Mouse (Mus musculus) CD4-positive, CD25-positive, alpha-beta regulatory T cell, adult 2 months (primary cell): ENCODE data around the gene Tmem175.

Source experiments
- DNase-seq: peaks from one replicate; pipeline ENCODE4 v3.0.0-alpha.2; 2012; ENCODE audit warnings: low read depth, low spot score

The Tmem175 gene

DNA sequence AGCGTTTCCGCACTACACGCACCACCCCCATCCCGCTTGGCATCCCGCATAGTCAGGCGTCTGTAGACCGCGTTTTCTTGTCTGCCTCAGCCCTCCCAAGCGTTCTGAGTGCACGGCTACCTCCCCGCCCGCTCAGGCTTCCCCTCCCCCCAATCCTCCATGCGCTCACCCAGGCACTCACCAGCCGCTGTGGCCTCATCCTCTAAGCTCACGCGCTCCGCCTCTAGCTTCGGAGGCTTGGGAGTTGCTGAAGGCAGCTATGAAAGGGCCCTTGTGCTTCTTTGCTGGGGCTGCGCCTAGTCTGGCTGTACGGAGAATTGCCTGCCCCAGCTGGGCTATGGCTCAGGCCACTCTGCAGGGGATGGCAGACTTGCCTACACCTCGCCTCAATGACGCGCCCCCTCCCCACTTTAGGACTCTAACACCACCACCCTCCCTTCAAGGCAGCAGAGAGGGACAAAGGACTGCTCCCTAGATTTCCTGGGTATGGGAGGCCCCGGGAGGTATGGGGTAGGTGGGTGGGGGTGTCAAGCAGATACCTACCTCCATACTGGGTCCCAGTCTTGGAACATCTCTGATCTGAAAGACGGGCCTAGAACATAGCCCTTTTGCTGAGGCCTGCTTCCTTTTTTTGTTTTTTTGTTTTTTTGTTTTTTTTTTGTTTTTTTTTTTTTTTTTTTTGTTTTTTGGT, 48.2 kb downstream of the Tmem175 start:
- DNase-seq: no peak

DNA sequence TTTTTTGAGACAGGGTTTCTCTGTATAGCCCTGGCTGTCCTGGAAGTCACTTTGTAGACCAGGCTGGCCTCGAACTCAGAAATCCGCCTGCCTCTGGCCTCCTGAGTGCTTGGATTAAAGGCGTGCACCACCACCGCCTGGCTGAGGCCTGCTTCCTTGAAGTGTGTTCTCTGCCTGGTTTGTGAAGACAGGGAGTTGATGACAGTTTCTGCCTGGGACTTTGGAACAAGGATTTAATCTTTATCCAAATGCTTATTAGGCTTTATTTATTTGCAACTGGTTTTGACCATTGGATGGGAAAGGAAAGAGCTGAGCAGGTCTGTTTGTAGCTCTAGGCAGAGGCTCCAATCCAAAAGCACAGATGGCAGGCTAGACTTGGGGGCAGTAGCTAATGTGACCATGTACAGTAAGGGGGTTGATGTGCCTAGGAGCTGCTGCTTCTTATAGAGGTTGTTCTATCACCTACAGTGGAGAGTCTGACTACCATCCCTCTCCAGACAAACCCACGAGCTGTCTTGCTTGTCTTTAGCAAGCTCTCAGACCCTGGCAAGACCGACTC, 48.8 kb downstream of the Tmem175 start:
- no peak for DNase-seq

DNA sequence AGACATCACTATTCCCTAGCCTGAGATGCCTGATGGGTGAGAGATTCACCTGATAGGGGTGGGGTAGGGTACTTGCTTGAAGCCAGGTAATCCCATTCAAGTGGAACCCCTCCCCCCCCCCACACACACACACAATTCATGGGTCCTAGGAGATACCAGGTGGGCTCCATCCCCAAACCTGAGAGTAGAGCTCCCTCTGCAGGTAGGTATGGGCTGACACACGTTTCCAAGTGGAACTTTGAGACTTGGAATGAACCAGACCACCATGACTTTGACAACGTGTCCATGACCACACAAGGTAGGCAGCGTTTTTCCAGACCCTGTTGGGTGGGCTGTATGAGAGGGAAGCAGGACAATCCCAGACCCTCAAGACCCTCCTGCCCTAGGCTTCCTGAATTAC, 50.3 kb downstream of the Tmem175 start:
- DNase-seq: peak; percentile 30

DNA sequence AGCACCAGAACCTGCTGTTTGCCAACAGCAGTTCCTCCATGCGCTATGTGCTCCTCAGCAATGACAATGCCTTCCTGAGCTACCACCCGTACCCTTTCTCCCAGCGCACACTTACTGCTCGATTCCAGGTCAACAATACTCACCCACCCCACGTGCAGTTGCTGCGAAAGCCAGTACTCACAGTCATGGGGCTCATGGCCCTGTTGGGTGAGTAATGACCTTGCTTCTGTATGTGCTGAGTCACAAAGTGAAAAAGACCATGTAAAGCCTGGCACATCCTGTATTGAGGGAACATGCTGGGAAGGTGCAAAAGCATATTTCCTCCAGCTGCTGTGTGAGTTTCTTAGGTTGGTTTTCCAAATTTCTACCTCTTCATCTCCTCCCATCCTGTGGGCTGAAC, 51.3 kb downstream of the Tmem175 start:
- DNase-seq: no peak

DNA sequence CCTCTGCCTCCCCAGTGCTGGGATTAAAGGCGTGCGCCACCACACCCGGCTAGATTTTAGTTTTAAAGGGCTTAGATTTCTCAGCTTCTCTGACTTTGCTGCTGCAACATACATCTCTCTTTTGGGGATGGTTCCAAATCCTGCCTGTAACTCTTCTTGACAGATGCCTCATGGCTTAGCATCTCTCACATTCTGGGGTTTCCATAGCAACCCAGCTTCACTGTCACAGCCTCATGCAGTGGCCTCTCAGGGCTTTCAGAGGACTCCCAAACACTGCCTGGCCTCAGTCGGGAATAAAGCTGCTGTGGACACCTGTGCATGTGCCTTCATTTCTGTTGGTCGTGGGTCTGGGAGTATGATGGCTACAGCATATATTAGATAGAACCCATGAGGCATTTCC, 59.5 kb downstream of the Tmem175 start:
- no peak for DNase-seq

DNA sequence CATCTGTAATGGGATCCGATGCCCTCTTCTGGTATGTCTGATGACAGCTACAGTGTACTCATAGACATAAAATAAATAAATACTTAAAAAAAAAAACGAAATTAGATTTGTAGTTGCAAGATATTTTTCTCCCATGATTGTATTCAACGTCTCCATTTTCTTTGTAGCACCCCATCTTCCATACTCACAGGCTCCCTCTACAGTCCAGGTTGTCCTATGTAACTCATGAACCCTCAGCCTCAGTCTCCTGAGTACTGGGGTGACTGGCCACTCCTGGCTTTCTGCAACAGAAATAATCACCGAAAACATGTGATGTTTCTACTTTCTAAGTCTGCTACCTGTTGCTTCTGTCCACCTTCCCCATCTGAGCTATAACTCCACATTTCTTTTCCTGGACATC, 61.6 kb downstream of the Tmem175 start:
- peak; percentile 60 for DNase-seq

DNA sequence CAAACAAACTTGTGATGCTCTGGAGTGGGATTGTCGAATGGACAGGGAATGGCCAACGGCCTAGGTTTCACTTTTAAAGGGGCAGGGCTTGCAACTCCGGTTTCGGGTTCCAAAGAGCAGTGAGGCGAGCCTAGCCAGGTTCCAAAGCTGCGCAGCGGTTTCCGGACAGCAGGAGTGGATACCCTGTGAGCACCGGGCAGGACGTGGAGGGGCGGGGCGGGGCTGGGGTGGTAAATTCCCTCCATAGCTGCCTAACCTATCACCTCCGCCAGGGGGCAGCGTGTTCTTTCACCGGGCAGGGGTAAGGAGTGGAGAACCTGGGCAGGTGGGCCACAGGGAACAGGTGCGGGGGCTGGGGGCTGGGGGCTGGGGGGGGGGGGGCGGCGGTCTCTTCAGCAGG, 62.7 kb downstream of the Tmem175 start, which contains the start of gene Fgfrl1:
Gene Fgfrl1 (plus strand): TSS at position 112 of the 400 bp plus-strand sequence.
- DNase-seq: peak; percentile 87

DNA sequence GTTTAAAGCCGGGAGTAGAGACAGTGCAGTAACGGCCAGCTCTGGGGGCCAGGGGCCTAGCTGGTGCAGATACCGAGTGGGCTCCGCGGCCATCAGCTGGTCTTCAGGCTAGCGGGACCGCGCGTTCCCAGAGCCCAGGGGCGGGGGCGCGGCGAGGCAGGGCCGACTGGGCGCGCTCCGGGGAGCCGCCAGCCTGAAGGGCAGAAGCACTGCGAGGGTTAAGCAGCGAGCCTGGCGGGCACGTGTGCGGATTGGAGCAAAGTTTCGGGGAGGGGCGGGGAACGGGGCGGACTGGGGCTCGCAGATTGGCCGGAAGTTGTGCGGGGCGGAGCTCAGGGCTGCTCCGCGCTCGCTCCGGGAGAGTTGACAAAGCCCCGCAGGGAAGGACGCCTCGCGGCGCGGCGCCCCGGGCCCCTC, 64.3 kb downstream of the Tmem175 start:
- peak; percentile 95 for DNase-seq

DNA sequence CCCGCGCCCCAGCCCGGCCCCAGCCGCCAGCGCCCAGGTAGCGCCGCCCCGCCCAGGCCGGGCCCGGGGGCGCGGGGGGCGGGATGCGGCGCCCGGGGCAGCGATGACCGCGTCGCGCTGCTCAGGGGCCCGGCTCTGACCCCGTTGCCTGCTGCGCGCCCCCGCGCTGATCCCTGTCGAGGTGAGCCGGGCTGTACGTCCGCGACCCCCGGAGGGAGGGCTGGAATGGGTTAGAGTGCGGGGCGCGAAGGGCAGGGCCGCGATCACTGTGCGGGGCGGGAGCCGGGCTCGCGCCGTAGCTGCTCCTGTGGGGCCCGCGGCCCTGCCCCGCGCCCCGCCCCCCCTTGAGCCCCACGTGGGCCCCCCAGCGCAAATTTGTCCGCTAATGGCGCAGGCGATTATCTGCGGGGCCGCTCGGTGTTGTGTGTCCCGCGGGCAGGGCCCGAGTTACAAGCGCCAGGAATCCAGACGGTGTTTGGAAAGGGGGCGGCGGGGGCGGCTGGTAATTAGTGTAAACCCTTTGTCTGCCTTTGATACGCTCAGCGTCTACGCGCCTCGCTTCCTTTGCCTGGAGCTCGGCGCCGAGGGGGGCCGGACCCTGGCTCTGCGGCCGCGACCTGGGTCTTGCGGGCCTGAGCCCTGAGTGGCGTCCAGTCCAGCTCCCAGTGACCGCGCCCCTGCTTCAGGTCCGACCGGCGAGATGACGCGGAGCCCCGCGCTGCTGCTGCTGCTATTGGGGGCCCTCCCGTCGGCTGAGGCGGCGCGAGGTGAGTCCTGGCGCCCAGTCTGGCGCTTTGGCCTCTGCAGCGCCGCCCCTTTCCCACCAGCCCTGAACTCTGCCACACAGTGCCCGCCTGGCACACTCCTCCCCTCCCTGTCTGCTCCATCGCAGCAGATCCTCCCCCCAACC, 65.0 kb downstream of the Tmem175 start:
- peak; percentile 47 for DNase-seq

DNA sequence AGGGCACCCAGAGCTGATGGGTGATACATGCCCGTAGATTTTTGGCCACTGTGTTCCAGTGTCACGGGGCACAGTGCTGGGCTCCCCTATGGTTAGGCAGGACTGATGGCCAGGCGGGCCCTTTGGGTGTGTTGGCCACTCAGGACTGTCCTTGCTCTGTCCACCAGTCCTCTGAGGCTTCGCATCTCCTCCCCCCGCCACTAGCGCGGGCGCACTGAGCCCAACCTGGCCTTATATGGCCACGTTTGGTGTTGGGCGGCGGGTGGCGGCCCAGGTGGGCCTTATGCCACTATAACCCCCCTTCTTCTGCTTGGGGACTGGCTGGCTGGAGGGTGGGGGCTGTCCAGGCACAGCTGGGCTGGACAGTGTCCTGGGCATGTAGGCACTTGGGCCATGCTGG, 66.3 kb downstream of the Tmem175 start:
- DNase-seq: no peak

DNA sequence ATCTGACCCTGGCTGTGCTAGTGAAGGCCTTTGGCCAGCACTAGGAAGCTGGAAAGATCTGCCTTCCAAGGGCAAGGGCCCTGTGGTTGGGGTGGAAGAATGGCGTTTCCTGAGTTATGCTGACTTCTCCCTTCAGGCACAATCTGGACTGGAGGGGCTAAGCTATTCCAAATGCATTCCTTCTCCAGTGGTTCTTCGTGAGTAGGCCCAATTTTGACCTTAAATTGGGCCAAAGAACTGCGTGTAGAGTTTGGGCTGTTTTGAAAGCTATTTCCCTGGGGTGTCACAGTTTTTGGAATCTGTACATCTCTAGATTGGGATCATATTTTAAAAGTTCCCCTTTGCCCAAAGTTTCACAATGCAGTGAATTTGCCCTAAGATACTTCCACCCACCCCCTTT, 67.0 kb downstream of the Tmem175 start:
- DNase-seq: no peak

DNA sequence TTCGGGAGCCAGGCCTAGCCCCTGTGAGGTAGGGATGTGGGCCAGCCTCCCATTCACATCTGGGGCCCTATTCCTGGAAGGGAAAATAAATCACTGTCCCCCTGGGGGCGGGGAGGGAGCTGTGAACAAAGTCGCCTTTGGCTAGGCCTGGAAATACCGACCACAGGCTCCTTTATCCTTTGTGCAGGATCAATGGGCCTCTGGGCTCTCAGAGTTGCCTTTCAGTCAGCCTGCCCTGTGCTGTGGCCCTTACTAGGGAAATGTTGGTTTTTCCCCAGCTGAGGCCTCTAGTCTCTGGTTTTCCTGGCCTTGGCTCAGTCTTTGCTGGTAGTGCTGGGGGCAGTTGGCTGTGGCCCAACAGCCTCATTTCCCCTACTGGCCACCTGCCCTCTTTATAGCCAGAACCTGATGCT, 67.8 kb downstream of the Tmem175 start:
- no peak for DNase-seq
